Mouse (Mus musculus): ENCODE results near the gene Pold2.

GRCm38 (mm10) chr11:5893807-5894206 is 15.7 kb upstream of the Pold2 start:
- TF ChIP-seq CTCF (IDR thresholded peaks at IDR 0.05; ENCODE audit: low read depth) = no peak
- no peak for TF ChIP-seq EP300 (IDR thresholded peaks at IDR 0.05; ENCODE audit: low read depth)
